Mouse (Mus musculus) neural tube, embryonic 12.5 days (tissue): ENCODE measurements around the gene Gmeb1. TPM values are rescaled to one million over a fixed set of nuclear protein-coding genes. Genes with fewer than 3 reads are reported as not detected.
"Not testable (repeated sequence)": the region's sequence is repeated elsewhere in the genome, so short reads cannot be mapped to it uniquely, and the experiment has no call there.

Source experiments
- ATAC-seq: fragments of 200-750 bp; cut with Nextera tagmentation; 2 replicates; pipeline ENCODE4 v1.8.0; 2017; ENCODE audit warnings: low read depth, mild to moderate bottlenecking, moderate TSS enrichment, moderate library complexity; ENCODE audit not compliant: low FRiP score
- H3K27ac ChIP-seq: fragments of 300-500 bp; sonication (generic); 2 replicates; pipeline ENCODE4 v1.5.1; 2016
- H3K27me3 ChIP-seq: fragments of 300-500 bp; sonication (generic); replicated peaks from 2 replicates; pipeline ENCODE4 v1.6.1; 2016; ENCODE audit warnings: mild to moderate bottlenecking
- H3K36me3 ChIP-seq: fragments of 300-500 bp; sonication (generic); 2 replicates; pipeline ENCODE4 v1.6.1; 2016; ENCODE audit warnings: mild to moderate bottlenecking
- H3K4me1 ChIP-seq: fragments of 300-500 bp; sonication (generic); 2 replicates; pipeline ENCODE4 v1.6.1; 2016
- H3K4me2 ChIP-seq: fragments of 300-500 bp; sonication (generic); replicated peaks from 2 replicates; pipeline ENCODE4 v1.6.1; 2016; ENCODE audit warnings: mild to moderate bottlenecking
- H3K4me3 ChIP-seq: fragments of 300-500 bp; sonication (generic); 2 replicates; pipeline ENCODE4 v1.5.1; 2016
- H3K9ac ChIP-seq: fragments of 300-500 bp; sonication (generic); 2 replicates; pipeline ENCODE4 v1.6.1; 2016; ENCODE audit warnings: mild to moderate bottlenecking
- H3K9me3 ChIP-seq: fragments of 300-500 bp; sonication (generic); 2 replicates; pipeline ENCODE4 v1.6.1; 2016; ENCODE audit warnings: mild to moderate bottlenecking
- WGBS: fragments of 180-500 bp; shearing (Covaris S2); methylation state at CpG from one replicate; pipeline ENCODE4 v1.1.7; 2016; 5-methylcytosine and 5-hydroxymethylcytosine counted together
- polyA plus RNA-seq: library from polyadenylated mRNA; unstranded; fragments of >200 nt; fragmentation: Nextera tagmentation; extraction: Ambion mirVana; gene quantifications from 2 replicates; pipeline ENCODE4 v1.2.1, GENCODE M21; 2016

Gmeb1 gene
- polyA plus RNA-seq, 1 experiment from 2014 or later: 41.9 TPM

GRCm38 (mm10) chr4:132245643-132246042, 15.8 kb downstream of the Gmeb1 start:
- Histone ChIP-seq H3K4me2 (no peak overlapping the region), H3K27ac (no peak overlapping the region), H3K27me3 (no peaks in the 10 kb centered on the region), H3K9me3 (no peaks in the 10 kb centered on the region), H3K4me1 (no peaks in the 10 kb centered on the region), H3K4me3 (no peak overlapping the region), H3K9ac (no peak overlapping the region), H3K36me3 (peaks cover 57% of the 10 kb centered on the region)
- no peak for ATAC-seq
- 97% methylated on average over 3 of the region's 3 CpGs for WGBS

GRCm38 (mm10) chr4:132241208-132241607, 20.2 kb downstream of the Gmeb1 start:
- ATAC-seq: no peak
- peaks cover 75% of the 10 kb centered on the region for H3K36me3 ChIP-seq
- no peaks in the 10 kb centered on the region for H3K4me1 ChIP-seq
- no peak overlapping the region for H3K4me2 ChIP-seq
- no peak overlapping the region for H3K9ac ChIP-seq
- H3K4me3 ChIP-seq: no peak overlapping the region
- no peaks in the 10 kb centered on the region for H3K27me3 ChIP-seq
- H3K27ac ChIP-seq: no peak overlapping the region
- 91% methylated on average over 3 of the region's 3 CpGs for WGBS
- no peaks in the 10 kb centered on the region for H3K9me3 ChIP-seq

- Histone ChIP-seq H3K4me3 (no peak overlapping the region), H3K4me2 (no peak overlapping the region), H3K9ac (no peak overlapping the region), H3K4me1 (no peaks in the 10 kb centered on the region), H3K36me3 (peaks cover 75% of the 10 kb centered on the region), H3K27ac (no peak overlapping the region), H3K9me3 (no peaks in the 10 kb centered on the region), H3K27me3 (no peaks in the 10 kb centered on the region)
- 91% methylated on average over 3 of the region's 3 CpGs for WGBS
- no peak for ATAC-seq
Measured at GRCm38 (mm10) chr4:132240367-132240766, 21.0 kb downstream of the Gmeb1 start.

- Histone ChIP-seq H3K4me3 (no peak overlapping the region), H3K9me3 (no peaks in the 10 kb centered on the region), H3K4me1 (no peaks in the 10 kb centered on the region), H3K36me3 (peaks cover 83% of the 10 kb centered on the region), H3K27ac (no peak overlapping the region), H3K4me2 (no peak overlapping the region), H3K9ac (no peak overlapping the region), H3K27me3 (no peaks in the 10 kb centered on the region)
- ATAC-seq: no peak
- 94% methylated on average over 4 of the region's 4 CpGs for WGBS
Measured at GRCm38 (mm10) chr4:132238356-132238755, 23.0 kb downstream of the Gmeb1 start.

GRCm38 (mm10) chr4:132234710-132235109, 26.7 kb downstream of the Gmeb1 start:
- 95% methylated on average over 8 of the region's 8 CpGs for WGBS
- Histone ChIP-seq H3K27ac (no peak overlapping the region), H3K27me3 (no peaks in the 10 kb centered on the region), H3K4me1 (no peaks in the 10 kb centered on the region), H3K4me3 (no peak overlapping the region), H3K4me2 (no peak overlapping the region), H3K9ac (no peak overlapping the region), H3K9me3 (no peaks in the 10 kb centered on the region), H3K36me3 (peaks cover 88% of the 10 kb centered on the region)
- ATAC-seq: no peak

GRCm38 (mm10) chr4:132230422-132230821, 31.0 kb downstream of the Gmeb1 start:
- Histone ChIP-seq H3K27me3 (no peaks in the 10 kb centered on the region), H3K4me3 (no peak overlapping the region), H3K9ac (no peak overlapping the region), H3K27ac (no peak overlapping the region), H3K4me1 (no peaks in the 10 kb centered on the region), H3K4me2 (no peak overlapping the region), H3K9me3 (no peaks in the 10 kb centered on the region), H3K36me3 (peaks cover 89% of the 10 kb centered on the region)
- no peak for ATAC-seq
- 98% methylated on average over 5 of the region's 5 CpGs for WGBS

- not testable (repeated sequence) for ATAC-seq, H3K27me3 ChIP-seq, H3K9ac ChIP-seq, H3K4me3 ChIP-seq, H3K4me2 ChIP-seq, H3K9me3 ChIP-seq, H3K27ac ChIP-seq, H3K4me1 ChIP-seq
- H3K36me3 ChIP-seq: peaks cover 41% of the 10 kb centered on the region
- WGBS: 89% methylated on average over 5 of the region's 5 CpGs
Measured at GRCm38 (mm10) chr4:132222001-132222400, 39.4 kb downstream of the Gmeb1 start.

GRCm38 (mm10) chr4:132218439-132218838, 43.0 kb downstream of the Gmeb1 start:
- not testable (repeated sequence) for H3K4me2 ChIP-seq, ATAC-seq, H3K27me3 ChIP-seq, H3K4me3 ChIP-seq, H3K9ac ChIP-seq, H3K27ac ChIP-seq, H3K9me3 ChIP-seq, H3K4me1 ChIP-seq, H3K36me3 ChIP-seq
- 88% methylated on average over 6 of the region's 6 CpGs for WGBS

- Histone ChIP-seq H3K4me2 (no peak overlapping the region), H3K9ac (no peak overlapping the region), H3K27ac (no peak overlapping the region), H3K9me3 (no peaks in the 10 kb centered on the region), H3K4me1 (no peaks in the 10 kb centered on the region), H3K36me3 (peaks cover 3% of the 10 kb centered on the region; the same call in 1 of the 2 replicates), H3K4me3 (no peak overlapping the region), H3K27me3 (no peaks in the 10 kb centered on the region)
- ATAC-seq: no peak
- 92% methylated on average over 2 of the region's 2 CpGs for WGBS
Measured at GRCm38 (mm10) chr4:132217781-132218180, 43.6 kb downstream of the Gmeb1 start.

GRCm38 (mm10) chr4:132216602-132217001, 44.8 kb downstream of the Gmeb1 start:
- no peak overlapping the region for H3K27ac ChIP-seq
- no peak overlapping the region for H3K9ac ChIP-seq
- no peak overlapping the region for H3K4me3 ChIP-seq
- H3K27me3 ChIP-seq: no peaks in the 10 kb centered on the region
- WGBS: 80% methylated on average over 1 of the region's 1 CpGs
- peaks cover 2% of the 10 kb centered on the region; the same call in 1 of the 2 replicates for H3K4me1 ChIP-seq
- ATAC-seq: no peak
- no peak overlapping the region for H3K4me2 ChIP-seq
- no peaks in the 10 kb centered on the region; the same call in 1 of the 2 replicates for H3K36me3 ChIP-seq
- no peaks in the 10 kb centered on the region for H3K9me3 ChIP-seq

GRCm38 (mm10) chr4:132214847-132215246, 46.6 kb downstream of the Gmeb1 start:
- Histone ChIP-seq H3K36me3 (0 out of 2 replicates have a peak, but pooled peaks cover 3% of the 10 kb centered on the region), H3K4me3 (no peak overlapping the region), H3K27me3 (no peaks in the 10 kb centered on the region), H3K9ac (no peak overlapping the region), H3K4me2 (no peak overlapping the region), H3K4me1 (peaks cover 12% of the 10 kb centered on the region), H3K9me3 (no peaks in the 10 kb centered on the region), H3K27ac (no peak overlapping the region)
- ATAC-seq: no peak
- WGBS: 73% methylated on average over 4 of the region's 4 CpGs

- peak within 1 kb of the TSS; percentile 93 for H3K4me3 ChIP-seq
- peaks cover 22% of the 10 kb centered on the region for H3K4me1 ChIP-seq
- H3K36me3 ChIP-seq: peaks cover 21% of the 10 kb centered on the region
- 1% methylated on average over 78 of the region's 78 CpGs for WGBS
- H3K27ac ChIP-seq: peak within 1 kb of the TSS; percentile 79
- H3K4me2 ChIP-seq: peak within 1 kb of the TSS; percentile 82
- H3K9ac ChIP-seq: peak within 1 kb of the TSS; percentile 100
- no peaks in the 10 kb centered on the region for H3K27me3 ChIP-seq
- H3K9me3 ChIP-seq: no peaks in the 10 kb centered on the region
- ATAC-seq: peak; percentile 96
Measured at GRCm38 (mm10) chr4:132211953-132212734, 49.3 kb downstream of the Gmeb1 start, which contains the start of gene Ythdf2. Gene Ythdf2, minus strand, starts transcription at chr4:132212303.
